In genomic region chr6:84093473-84093872, GRCm38 (mm10) we compare ENCODE assay signal across 10 mouse cellular contexts.
DNase-seq lines count a peak whose midpoint lies in the region; ATAC-seq and TF ChIP-seq lines count a peak whose summit lies in the region.
"Had no signal": no experiment of that assay in that cellular context is flagged by ENCODE, and none has a peak within 500 bp of the region (broad histone marks: within the 10 kb centered on the region; RNA-seq: fewer than 3 reads in every experiment).

No protein-coding gene starts in this region.

- H3K9me3 ChIP-seq in kidney, embryonic 14.5 days (ENCODE audit: control insufficient read depth, low read length), result no peaks in the 10 kb centered on the region
- H3K9me3 ChIP-seq in kidney, embryonic 16.5 days (ENCODE audit: low read length), result no peaks in the 10 kb centered on the region
- no peaks in the 10 kb centered on the region for H3K9me3 ChIP-seq in midbrain, embryonic 10.5 days (replicated peaks)
- H3K9me3 ChIP-seq in stomach, postnatal 0 days (ENCODE audit: control insufficient read depth, low read length), result no peaks in the 10 kb centered on the region

- no peak overlapping the region for H3K27ac ChIP-seq in kidney, embryonic 14.5 days (ENCODE audit: low read depth, low read length)
- no peak overlapping the region for H3K27ac ChIP-seq in kidney, embryonic 16.5 days (ENCODE audit: low read length)
- H3K27ac ChIP-seq in midbrain, embryonic 10.5 days (replicated peaks), result no peak overlapping the region
- H3K27ac ChIP-seq in stomach, postnatal 0 days (replicated peaks), result no peak overlapping the region
- H3K27ac ChIP-seq: embryonic facial prominence, embryonic 13.5 days; macrophage had no signal

- no peak overlapping the region for H3K4me3 ChIP-seq in kidney, embryonic 14.5 days (ENCODE audit: low read length)
- no peak overlapping the region for H3K4me3 ChIP-seq in kidney, embryonic 16.5 days (ENCODE audit: low read length)
- H3K4me3 ChIP-seq in midbrain, embryonic 10.5 days, result no peak overlapping the region
- no peak overlapping the region for H3K4me3 ChIP-seq in stomach, postnatal 0 days (ENCODE audit: low read depth, low read length)
- H3K4me3 ChIP-seq: embryonic facial prominence, embryonic 13.5 days had no signal

- no peaks in the 10 kb centered on the region for H3K4me1 ChIP-seq in kidney, embryonic 14.5 days (ENCODE audit: control insufficient read depth, insufficient read depth, low read length)
- H3K4me1 ChIP-seq in kidney, embryonic 16.5 days (ENCODE audit: insufficient read depth, low read length), result no peaks in the 10 kb centered on the region
- peaks cover 4% of the 10 kb centered on the region for H3K4me1 ChIP-seq in midbrain, embryonic 10.5 days
- H3K4me1 ChIP-seq in stomach, postnatal 0 days (replicated peaks; ENCODE audit: control insufficient read depth, insufficient read depth), result no peaks in the 10 kb centered on the region

- peaks cover 26% of the 10 kb centered on the region for H3K27me3 ChIP-seq in kidney, embryonic 14.5 days (ENCODE audit: control insufficient read depth, insufficient read depth, low read length)
- H3K27me3 ChIP-seq in kidney, embryonic 16.5 days (ENCODE audit: insufficient read depth, low read length), result peaks cover 17% of the 10 kb centered on the region; the same call in 1 of the 2 replicates
- H3K27me3 ChIP-seq in midbrain, embryonic 10.5 days (ENCODE audit: low read depth, poor library complexity, severe bottlenecking), result no peaks in the 10 kb centered on the region
- no peaks in the 10 kb centered on the region for H3K27me3 ChIP-seq in stomach, postnatal 0 days (ENCODE audit: control insufficient read depth, insufficient read depth, low read length)
- H3K27me3 ChIP-seq: embryonic facial prominence, embryonic 13.5 days had no signal

- ATAC-seq in kidney, embryonic 14.5 days (ENCODE audit: low FRiP score, low TSS enrichment), result peak; percentile 71; the same call in 1 of the 2 replicates
- no peak for ATAC-seq in kidney, embryonic 16.5 days (ENCODE audit: low FRiP score, low TSS enrichment)
- ATAC-seq in stomach, postnatal 0 days (ENCODE audit: low FRiP score, low TSS enrichment), result 0 out of 2 replicates have a peak, but pooled peaks have one; percentile 34

- H3K36me3 ChIP-seq in kidney, embryonic 14.5 days (ENCODE audit: control insufficient read depth, insufficient read depth, low read length), result no peaks in the 10 kb centered on the region
- H3K36me3 ChIP-seq in kidney, embryonic 16.5 days (ENCODE audit: insufficient read depth, low read length), result no peaks in the 10 kb centered on the region
- H3K36me3 ChIP-seq in midbrain, embryonic 10.5 days, result no peaks in the 10 kb centered on the region
- H3K36me3 ChIP-seq in stomach, postnatal 0 days (ENCODE audit: control insufficient read depth, insufficient read depth, low read length), result no peaks in the 10 kb centered on the region
- H3K36me3 ChIP-seq: embryonic facial prominence, embryonic 13.5 days had no signal

- peak; percentile 55 for DNase-seq in R1 (ENCODE audit: low read depth, low spot score)
- DNase-seq in embryo, embryonic 9.5 days (ENCODE audit: extremely low spot score), result peak; percentile 51
- peak; percentile 65 for DNase-seq in kidney, postnatal 10 days
- DNase-seq in midbrain, embryonic 10.5 days (ENCODE audit: low spot score), result peak; percentile 52
- peak; percentile 35 for DNase-seq in stomach, postnatal 0 days (ENCODE audit: low spot score)
- DNase-seq in spleen, adult 18-20 months, result no peak

- no peak overlapping the region for H3K9ac ChIP-seq in kidney, embryonic 14.5 days (ENCODE audit: low read depth, low read length)
- H3K9ac ChIP-seq in kidney, embryonic 16.5 days (replicated peaks; ENCODE audit: low read length), result no peak overlapping the region
- H3K9ac ChIP-seq in stomach, postnatal 0 days (ENCODE audit: low read length), result no peak overlapping the region
- H3K9ac ChIP-seq: embryonic facial prominence, embryonic 13.5 days had no signal

- TF ChIP-seq EP300 in stomach, postnatal 0 days (optimal IDR thresholded peaks at IDR 0.05), result no peak

- peak; percentile 85 for TF ChIP-seq CTCF in stomach, postnatal 0 days (IDR thresholded peaks at IDR 0.05; ENCODE audit: low read depth)

- no peak overlapping the region for H3K4me2 ChIP-seq in kidney, embryonic 14.5 days (replicated peaks; ENCODE audit: low read depth, low read length)
- H3K4me2 ChIP-seq in kidney, embryonic 16.5 days (replicated peaks; ENCODE audit: low read depth, low read length), result no peak overlapping the region
- H3K4me2 ChIP-seq in stomach, postnatal 0 days (replicated peaks; ENCODE audit: low read depth), result no peak overlapping the region
- H3K4me2 ChIP-seq: embryonic facial prominence, embryonic 13.5 days had no signal

- WGBS in kidney, embryonic 14.5 days, result 20% methylated on average over 4 of the region's 4 CpGs
- 23% methylated on average over 4 of the region's 4 CpGs for WGBS in kidney, embryonic 16.5 days
- WGBS in midbrain, embryonic 10.5 days, result 29% methylated on average over 4 of the region's 4 CpGs
- WGBS in stomach, postnatal 0 days, result 16% methylated on average over 4 of the region's 4 CpGs

Comparison
In these comparisons a context has a peak if more than half of its experiments do, and no peak if none do; other contexts are left out.
1. DNase-seq: peak in R1 (single experiment), embryo, embryonic 9.5 days (single experiment), kidney, postnatal 10 days (single experiment), midbrain, embryonic 10.5 days (single experiment) and stomach, postnatal 0 days (single experiment); none in spleen, adult 18-20 months (0 of 2).